Mouse (Mus musculus): ENCODE data around the gene Shroom2.

- TF ChIP-seq CTCF (IDR thresholded peaks at IDR 0.05; ENCODE audit: control insufficient read depth, insufficient read depth, low read length), result no peak
- no peak for TF ChIP-seq POLR2A (IDR thresholded peaks at IDR 0.05; ENCODE audit: borderline replicate concordance, control insufficient read depth, low read depth, low read length)
Measured at GRCm38 (mm10) chrX:152745925-152746324, 23.3 kb downstream of the Shroom2 start.
